In the genomic region with DNA sequence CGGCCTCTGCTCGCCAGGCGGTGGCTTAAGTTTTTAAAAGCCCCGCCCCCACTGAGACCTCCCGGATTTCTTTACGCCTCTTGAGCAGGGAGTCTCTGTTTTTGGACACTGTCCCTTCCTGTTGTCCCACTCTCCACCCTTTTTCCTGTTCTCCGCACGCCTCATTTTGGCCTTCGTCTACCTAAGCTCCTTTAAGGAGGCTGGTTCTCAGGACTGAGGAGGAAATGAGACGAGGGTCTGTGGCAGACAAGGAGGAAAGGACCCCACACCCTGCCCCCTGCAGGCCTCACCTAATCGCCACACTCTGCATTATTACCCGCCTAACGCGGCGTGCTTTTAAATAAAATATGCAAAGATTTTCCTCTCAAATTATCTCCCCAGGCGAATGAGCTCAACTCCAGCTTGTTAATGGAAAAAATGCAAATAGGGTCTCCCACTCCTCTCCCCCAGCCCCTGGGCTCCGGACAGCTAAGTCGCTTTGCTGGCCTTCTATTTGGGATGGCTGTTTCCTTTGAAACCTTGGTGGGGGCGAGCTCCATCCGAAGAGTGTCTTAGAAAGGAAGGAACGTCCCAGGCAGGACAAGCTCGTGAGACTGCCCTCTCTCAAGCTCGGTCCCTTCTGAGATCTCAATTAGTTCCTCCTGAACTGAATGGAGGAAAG, we compare ENCODE assay signal across 8 mouse cellular contexts. TPM values are rescaled to one million over a fixed set of nuclear protein-coding genes. Genes with fewer than 3 reads are reported as not detected.
DNase-seq lines count a peak whose midpoint lies in the region; ATAC-seq and TF ChIP-seq lines count a peak whose summit lies in the region.

No protein-coding gene starts in this region.

- no peaks in the 10 kb centered on the region for H3K36me3 ChIP-seq in heart, embryonic 11.5 days (ENCODE audit: control insufficient read depth, insufficient read depth, low read length)
- H3K36me3 ChIP-seq in kidney, postnatal 0 days (ENCODE audit: insufficient read depth, low read length): no peaks in the 10 kb centered on the region
- H3K36me3 ChIP-seq in midbrain, embryonic 13.5 days: no peaks in the 10 kb centered on the region

- 3% methylated on average over 23 of the region's 23 CpGs for WGBS in heart, embryonic 11.5 days (ENCODE audit: insufficient replicate concordance)
- WGBS in kidney, postnatal 0 days: 4% methylated on average over 23 of the region's 23 CpGs
- 1% methylated on average over 23 of the region's 23 CpGs for WGBS in midbrain, embryonic 13.5 days

- no peaks in the 10 kb centered on the region for H3K9me3 ChIP-seq in heart, embryonic 11.5 days (replicated peaks; ENCODE audit: control insufficient read depth, low read length)
- no peaks in the 10 kb centered on the region for H3K9me3 ChIP-seq in kidney, postnatal 0 days (replicated peaks; ENCODE audit: low read length)
- no peaks in the 10 kb centered on the region for H3K9me3 ChIP-seq in midbrain, embryonic 13.5 days

- peak overlapping the region; percentile 31 for H3K4me3 ChIP-seq in heart, embryonic 11.5 days (ENCODE audit: low read depth, low read length)
- H3K4me3 ChIP-seq in kidney, postnatal 0 days (replicated peaks; ENCODE audit: low read depth, low read length): peak overlapping the region; percentile 17; the same call in 1 of the 2 replicates
- peak overlapping the region; percentile 8 for H3K4me3 ChIP-seq in midbrain, embryonic 13.5 days (replicated peaks)

- H3K27me3 ChIP-seq in heart, embryonic 11.5 days (ENCODE audit: control insufficient read depth, insufficient read depth, low read length): no peaks in the 10 kb centered on the region
- no peaks in the 10 kb centered on the region for H3K27me3 ChIP-seq in kidney, postnatal 0 days (ENCODE audit: insufficient read depth, low read length)
- H3K27me3 ChIP-seq in midbrain, embryonic 13.5 days: peaks cover 58% of the 10 kb centered on the region

- H3K4me2 ChIP-seq in heart, embryonic 11.5 days: peak overlapping the region; percentile 66
- H3K4me2 ChIP-seq in kidney, postnatal 0 days (ENCODE audit: low read length): peak overlapping the region; percentile 53
- peak overlapping the region; percentile 37 for H3K4me2 ChIP-seq in midbrain, embryonic 13.5 days (replicated peaks)

- TF ChIP-seq CTCF in kidney, postnatal 0 days (IDR thresholded peaks at IDR 0.05; ENCODE audit: low read depth): peak; percentile 59

- no peak overlapping the region for H3K27ac ChIP-seq in heart, embryonic 11.5 days (ENCODE audit: low read depth, low read length)
- H3K27ac ChIP-seq in kidney, postnatal 0 days: no peak overlapping the region
- H3K27ac ChIP-seq in midbrain, embryonic 13.5 days: peak overlapping the region; percentile 66

- DNase-seq in adrenal gland, postnatal 10 days: peak; percentile 3
- no peak for DNase-seq in adrenal gland, postnatal 25 days
- DNase-seq in kidney, postnatal 0 days (ENCODE audit: low spot score): peak; percentile 72
- DNase-seq in urinary bladder, postnatal 14 days (ENCODE audit: low spot score): no peak
- no peak for DNase-seq in cerebellum, postnatal 10 days

- H3K9ac ChIP-seq in heart, embryonic 11.5 days (ENCODE audit: low read depth, low read length): peak overlapping the region; percentile 60; the same call in 1 of the 2 replicates
- H3K9ac ChIP-seq in kidney, postnatal 0 days (ENCODE audit: low read depth, low read length): 0 out of 2 replicates have a peak overlapping the region, but pooled peaks have one; percentile 8
- H3K9ac ChIP-seq in midbrain, embryonic 13.5 days (replicated peaks): 0 out of 2 replicates have a peak overlapping the region, but pooled peaks have one; percentile 36

- no peak for ATAC-seq in heart, embryonic 11.5 days (replicated peaks; ENCODE audit: insufficient number of reproducible peaks, low FRiP score, low TSS enrichment)
- ATAC-seq in kidney, postnatal 0 days (replicated peaks; ENCODE audit: low FRiP score, low read depth): no peak
- peak; percentile 82 for ATAC-seq in midbrain, embryonic 13.5 days
- no peak for ATAC-seq in erythroblast, adult 5-6 weeks (replicated peaks; ENCODE audit: low FRiP score, poor library complexity, severe bottlenecking)

- no peaks in the 10 kb centered on the region for H3K4me1 ChIP-seq in heart, embryonic 11.5 days (ENCODE audit: control insufficient read depth, insufficient read depth, low read length)
- no peaks in the 10 kb centered on the region for H3K4me1 ChIP-seq in kidney, postnatal 0 days (replicated peaks; ENCODE audit: insufficient read depth, low read length)
- peaks cover 24% of the 10 kb centered on the region for H3K4me1 ChIP-seq in midbrain, embryonic 13.5 days (replicated peaks)

RNA-seq across cellular contexts. Expression of gene 5730409E04Rik, which starts 17.5 kb away (rescaled TPM):
- total RNA-seq in adrenal gland, postnatal 10 days (2021): 10 to 100 TPM; 10.4 to 13.7 TPM
- total RNA-seq in adrenal gland, postnatal 25 days (2021): 13.7 and 17.4 TPM in 2 replicates
- polyA plus RNA-seq in heart, embryonic 11.5 days (2014; fragmentation: Nextera tagmentation; extraction: Ambion mirVana): 1.6 and 1.9 TPM in 2 replicates
- 1.3 and 1.9 TPM in 2 replicates for polyA plus RNA-seq in kidney, postnatal 0 days (2015; fragmentation: Nextera tagmentation; extraction: Ambion mirVana)
- 5.4 and 5.8 TPM in 2 replicates for polyA plus RNA-seq in midbrain, embryonic 13.5 days (2015; fragmentation: Nextera tagmentation; extraction: Ambion mirVana)
- total RNA-seq in erythroblast, adult 5-6 weeks (2015; ENCODE audit: low replicate concordance): 1.2 TPM in 1 of 2 replicates, not detected in the other
- total RNA-seq in erythroblast, adult 5-6 weeks (2017; ENCODE audit: low replicate concordance): 0.09 TPM in 1 of 2 replicates, not detected in the other

RNA-seq across cellular contexts. Expression of gene Psmb2, which starts 50.3 kb away (rescaled TPM):
- 100 to 1,000 TPM; 169 to 184 TPM for total RNA-seq in adrenal gland, postnatal 10 days (2021)
- 149 and 179 TPM in 2 replicates for total RNA-seq in adrenal gland, postnatal 25 days (2021)
- polyA plus RNA-seq in heart, embryonic 11.5 days (2014; fragmentation: Nextera tagmentation; extraction: Ambion mirVana): 411 and 434 TPM in 2 replicates
- 450 and 458 TPM in 2 replicates for polyA plus RNA-seq in kidney, postnatal 0 days (2015; fragmentation: Nextera tagmentation; extraction: Ambion mirVana)
- polyA plus RNA-seq in midbrain, embryonic 13.5 days (2015; fragmentation: Nextera tagmentation; extraction: Ambion mirVana): 470 and 496 TPM in 2 replicates
- total RNA-seq in erythroblast, adult 5-6 weeks (2015; ENCODE audit: low replicate concordance): 54.5 and 89.0 TPM in 2 replicates
- 14.4 and 30.6 TPM in 2 replicates for total RNA-seq in erythroblast, adult 5-6 weeks (2017; ENCODE audit: low replicate concordance)

Comparison
In these comparisons a context has a peak if more than half of its experiments do, and no peak if none do; other contexts are left out.
1. DNase-seq: peak in adrenal gland, postnatal 10 days (single experiment) and kidney, postnatal 0 days (single experiment); none in adrenal gland, postnatal 25 days (single experiment), urinary bladder, postnatal 14 days (single experiment) and cerebellum, postnatal 10 days (0 of 2).
2. H3K9ac ChIP-seq: peak in every context shown above with its lines; median percentile 60 in heart, embryonic 11.5 days; 36 in midbrain, embryonic 13.5 days; 8 in kidney, postnatal 0 days.
3. Peak in every context shown above with its lines, with median percentiles within 50 percentile points of each other: H3K4me2 ChIP-seq and H3K4me3 ChIP-seq.